Mouse (Mus musculus) stomach, adult 2 months (tissue): Measurements from ENCODE around the gene Gm11146. TPM values are rescaled to one million over a fixed set of nuclear protein-coding genes. Genes with fewer than 3 reads are reported as not detected.

Experiments
- polyA plus RNA-seq: library from polyadenylated mRNA; depleted of rRNA; stranded (reverse); fragments of >200 nt; gene quantifications from 2 replicates; pipeline ENCODE4 v1.2.3, GENCODE M21; 2012; rRNA removed

Gene Gm11146
- not detected in 2 replicates for polyA plus RNA-seq

GRCm38 (mm10) chr16:77601994-77602393 is at the start of gene Gm11146:
Gm11146 (minus strand) TSS chr16:77602094.

